In the genomic region with DNA sequence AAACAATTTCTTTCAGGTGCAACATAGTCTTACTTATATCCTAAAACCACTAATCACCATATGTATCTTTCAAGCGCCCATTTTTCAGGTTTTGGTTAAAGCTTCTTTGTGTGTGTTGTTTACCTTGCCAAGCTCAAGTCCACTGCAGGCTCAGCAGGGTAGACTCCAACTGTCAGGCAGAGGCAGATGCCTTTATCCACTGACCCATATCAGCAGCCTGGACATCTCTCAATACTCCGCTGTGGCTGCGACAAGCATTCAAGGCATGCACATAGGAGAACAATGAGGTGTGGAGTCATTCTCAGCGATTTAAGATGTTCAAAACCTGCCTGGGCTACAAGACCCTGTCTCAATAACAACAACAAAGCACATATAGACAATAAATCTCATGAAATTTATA, we compare ENCODE assay signal across 20 mouse cellular contexts. TPM values are rescaled to one million over a fixed set of nuclear protein-coding genes. Genes with fewer than 3 reads are reported as not detected.
A peak's percentile ranks its signal among the peaks of the same experiment; 100 is the strongest.
DNase-seq lines count a peak whose midpoint lies in the region; ATAC-seq and TF ChIP-seq lines count a peak whose summit lies in the region.
"Had no signal": no experiment of that assay in that cellular context is flagged by ENCODE, and none has a peak within 500 bp of the region (broad histone marks: within the 10 kb centered on the region; RNA-seq: fewer than 3 reads in every experiment).

No protein-coding gene starts in this region.

- no peaks in the 10 kb centered on the region for H3K36me3 ChIP-seq in kidney, adult 2 months (ENCODE audit: control insufficient read depth, insufficient read depth, low read length)
- no peaks in the 10 kb centered on the region for H3K36me3 ChIP-seq in hindbrain, embryonic 12.5 days
- H3K36me3 ChIP-seq: midbrain, embryonic 12.5 days had no signal

- H3K4me1 ChIP-seq in cerebellum, adult 2 months (ENCODE audit: control insufficient read depth, insufficient read depth, low read length): peaks cover 10% of the 10 kb centered on the region
- no peaks in the 10 kb centered on the region for H3K4me1 ChIP-seq in kidney, adult 2 months (ENCODE audit: control insufficient read depth, insufficient read depth, low read length)
- peaks cover 7% of the 10 kb centered on the region for H3K4me1 ChIP-seq in hindbrain, embryonic 12.5 days

- peak; percentile 17 for DNase-seq in cerebellum, adult 11 months
- DNase-seq in cerebellum, adult 2 months: peak; percentile 29 to 54
- peak; percentile 48 for DNase-seq in kidney, adult 2 months
- peak; percentile 32 to 51 for DNase-seq in kidney, postnatal 25 days
- DNase-seq in right cerebral cortex, postnatal 36 days (ENCODE audit: low spot score in 2 of 2): no peak
- DNase-seq in heart, postnatal 4 days: no peak
- DNase-seq: adrenal gland, postnatal 10 days; gastrocnemius, adult 2 months; heart, adult 2 months; heart, postnatal 10 days; lung, postnatal 14 days; right cerebral cortex, postnatal 25 days; thymus, adult 18-20 months had no signal

- ATAC-seq in hindbrain, embryonic 12.5 days (ENCODE audit: low FRiP score): no peak
- ATAC-seq: CD4-positive, CD25-positive, alpha-beta regulatory T cell, adult 4 months; forebrain, embryonic 16.5 days had no signal

- H3K27me3 ChIP-seq in cerebellum, adult 2 months (ENCODE audit: control insufficient read depth, insufficient read depth, low read length): no peaks in the 10 kb centered on the region
- no peaks in the 10 kb centered on the region for H3K27me3 ChIP-seq in kidney, adult 2 months (replicated peaks; ENCODE audit: control insufficient read depth, insufficient read depth, low read length)
- no peaks in the 10 kb centered on the region for H3K27me3 ChIP-seq in hindbrain, embryonic 12.5 days
- H3K27me3 ChIP-seq: midbrain, embryonic 12.5 days had no signal

- H3K4me2 ChIP-seq in hindbrain, embryonic 12.5 days (replicated peaks): no peak overlapping the region
- H3K4me2 ChIP-seq: midbrain, embryonic 12.5 days had no signal

- H3K9ac ChIP-seq in hindbrain, embryonic 12.5 days: no peak overlapping the region
- H3K9ac ChIP-seq: midbrain, embryonic 12.5 days had no signal

- 11% methylated on average over 4 of the region's 4 CpGs for WGBS in cerebellum, adult 2 months
- WGBS in kidney, adult 2 months: 53% methylated on average over 4 of the region's 4 CpGs
- WGBS in hindbrain, embryonic 12.5 days: 53% methylated on average over 4 of the region's 4 CpGs

- H3K9me3 ChIP-seq in hindbrain, embryonic 12.5 days (replicated peaks): no peaks in the 10 kb centered on the region
- H3K9me3 ChIP-seq: embryonic facial prominence, embryonic 10.5 days; midbrain, embryonic 12.5 days had no signal

- TF ChIP-seq CTCF in cerebellum, adult 2 months (IDR thresholded peaks at IDR 0.05; ENCODE audit: borderline replicate concordance, insufficient read depth, low read depth, low read length): no peak
- no peak for TF ChIP-seq CTCF in kidney, adult 2 months (conservative IDR thresholded peaks at IDR 0.05; ENCODE audit: insufficient read depth, insufficient read length, low read depth, low read length)

- no peak overlapping the region for H3K4me3 ChIP-seq in cerebellum, adult 2 months (replicated peaks; ENCODE audit: insufficient read depth, low read depth, low read length)
- H3K4me3 ChIP-seq in kidney, adult 2 months (ENCODE audit: insufficient read depth, low read depth, low read length): no peak overlapping the region
- H3K4me3 ChIP-seq in hindbrain, embryonic 12.5 days: no peak overlapping the region
- H3K4me3 ChIP-seq: embryonic facial prominence, embryonic 10.5 days; erythroblast, embryonic 14.5 days; gastrocnemius, adult 2 months; heart, adult 2 months; midbrain, embryonic 12.5 days; myocyte had no signal

- no peak overlapping the region for H3K27ac ChIP-seq in cerebellum, adult 2 months (ENCODE audit: insufficient read depth, low read length)
- H3K27ac ChIP-seq in kidney, adult 2 months (ENCODE audit: insufficient read depth, low read depth, low read length): no peak overlapping the region
- H3K27ac ChIP-seq in hindbrain, embryonic 12.5 days: no peak overlapping the region
- H3K27ac ChIP-seq: embryonic facial prominence, embryonic 10.5 days; gastrocnemius, adult 2 months; heart, adult 2 months; midbrain, embryonic 12.5 days had no signal

- TF ChIP-seq POLR2A in cerebellum, adult 2 months (IDR thresholded peaks at IDR 0.05; ENCODE audit: borderline replicate concordance, insufficient read depth, low read length): no peak
- no peak for TF ChIP-seq POLR2A in kidney, adult 2 months (IDR thresholded peaks at IDR 0.05; ENCODE audit: low read depth, low read length)

RNA-seq across cellular contexts. Expression of a gene that starts 50.4 kb away (rescaled TPM):
- polyA plus RNA-seq in cerebellum, adult 2 months (2012; rRNA removed): 103 and 106 TPM in 2 replicates
- polyA plus RNA-seq in kidney, adult 2 months (2012; rRNA removed): 35.0 and 36.7 TPM in 2 replicates
- 10 to 100 TPM; 13.5 to 13.7 TPM for total RNA-seq in heart, postnatal 4 days (2021)
- 104 and 105 TPM in 2 replicates for polyA plus RNA-seq in hindbrain, embryonic 12.5 days (2016; fragmentation: Nextera tagmentation; extraction: Ambion mirVana)

Comparison
In these comparisons a context has a peak if more than half of its experiments do, and no peak if none do; other contexts are left out.
1. DNase-seq: peak in cerebellum, adult 11 months (single experiment), cerebellum, adult 2 months (2 of 2), kidney, adult 2 months (single experiment) and kidney, postnatal 25 days (2 of 2); none in right cerebral cortex, postnatal 36 days (0 of 2) and heart, postnatal 4 days (single experiment).